Mouse (Mus musculus): ENCODE results near the gene Med26. TPM values are rescaled to one million over a fixed set of nuclear protein-coding genes. Genes with fewer than 3 reads are reported as not detected.

Med26 gene
- polyA plus RNA-seq (2012; rRNA removed), result 13.7 and 13.8 TPM in 2 replicates

GRCm38 (mm10) chr8:72547802-72548643 lies at the start of gene Med26:
Gene Med26 (minus strand): TSS chr8:72548270.

GRCm38 (mm10) chr8:72571611-72572473 lies 23.8 kb upstream of the Med26 start, which contains the start of gene Tmem38a:
Gene Tmem38a (plus strand): TSS chr8:72572055.

GRCm38 (mm10) chr8:72570633-72571610 lies 22.9 kb upstream of the Med26 start, which contains the start of gene Smim7:
Gene Smim7 (minus strand): TSS chr8:72571088.

GRCm38 (mm10) chr8:72491680-72492621 lies 56.1 kb downstream of the Med26 start, which contains the start of gene Slc35e1:
Gene Slc35e1 (minus strand): TSS chr8:72492614.

GRCm38 (mm10) chr8:72474826-72475546 lies 73.1 kb downstream of the Med26 start, which contains the start of gene Cherp:
Gene Cherp (minus strand): TSS chr8:72475226.

Other genes with a start within 250 kb of the Med26 start
- gene Gm10282, start 243.0 kb downstream of the Med26 start, polyA plus RNA-seq (2012; rRNA removed), result 31.6 and 43.2 TPM in 2 replicates
- gene Klf2, start 229.2 kb downstream of the Med26 start, polyA plus RNA-seq (2012; rRNA removed), result 6.4 and 7.1 TPM in 2 replicates
- 76.5 and 107 TPM in 2 replicates for gene Eps15l1, start 126.8 kb downstream of the Med26 start, polyA plus RNA-seq (2012; rRNA removed)
- 0.72 and 1.4 TPM in 2 replicates for gene Calr3, start 104.4 kb downstream of the Med26 start, polyA plus RNA-seq (2012; rRNA removed)
- gene 1700030K09Rik, start 104.4 kb downstream of the Med26 start, polyA plus RNA-seq (2012; rRNA removed), result 9.6 and 12.4 TPM in 2 replicates
- gene Cherp, start 73.0 kb downstream of the Med26 start, polyA plus RNA-seq (2012; rRNA removed), result 66.8 and 99.9 TPM in 2 replicates
- 14.5 and 30.2 TPM in 2 replicates for gene Slc35e1, start 55.7 kb downstream of the Med26 start, polyA plus RNA-seq (2012; rRNA removed)
- gene Smim7, start 22.8 kb upstream of the Med26 start, polyA plus RNA-seq (2012; rRNA removed), result 42.5 and 69.5 TPM in 2 replicates
- gene Tmem38a, start 23.8 kb upstream of the Med26 start, polyA plus RNA-seq (2012; rRNA removed), result 10.0 and 17.2 TPM in 2 replicates
- 0.16 and 0.21 TPM in 2 replicates for gene Nwd1, start 98.4 kb upstream of the Med26 start, polyA plus RNA-seq (2012; rRNA removed)
- 171 and 186 TPM in 2 replicates for gene Sin3b, start 175.0 kb upstream of the Med26 start, polyA plus RNA-seq (2012; rRNA removed)
- gene F2rl3, start 213.6 kb upstream of the Med26 start, polyA plus RNA-seq (2012; rRNA removed), result 2.0 and 2.5 TPM in 2 replicates